Mouse (Mus musculus): ENCODE data around the gene Gm20696. TPM values are rescaled to one million over a fixed set of nuclear protein-coding genes. Genes with fewer than 3 reads are reported as not detected.

The Gm20696 gene
- polyA plus RNA-seq, 1 experiment from 2014 or later, result 2.3 TPM

- H3K4me1 ChIP-seq (ENCODE audit: control insufficient read depth, insufficient read depth, low read length), result peaks cover 12% of the 10 kb centered on the region
- no peak overlapping the region for H3K4me3 ChIP-seq (ENCODE audit: low read length)
- H3K9me3 ChIP-seq (replicated peaks; ENCODE audit: control insufficient read depth, low read length), result no peaks in the 10 kb centered on the region
- WGBS, result 57% methylated on average over 6 of the region's 6 CpGs
- no peak overlapping the region for H3K27ac ChIP-seq (ENCODE audit: low read length)
- no peak overlapping the region for H3K4me2 ChIP-seq (ENCODE audit: low read depth, low read length)
- no peak for ATAC-seq (replicated peaks; ENCODE audit: extremely low read depth, insufficient read depth, low FRiP score)
- no peak overlapping the region for H3K9ac ChIP-seq (ENCODE audit: low read length)
- H3K36me3 ChIP-seq (ENCODE audit: control insufficient read depth, insufficient read depth), result no peaks in the 10 kb centered on the region
- no peaks in the 10 kb centered on the region for H3K27me3 ChIP-seq (ENCODE audit: control insufficient read depth, insufficient read depth, low read length)
Observed at GRCm38 (mm10) chr6:99364545-99364944, 302.1 kb downstream of the Gm20696 start.

- H3K36me3 ChIP-seq (ENCODE audit: control insufficient read depth, insufficient read depth), result no peaks in the 10 kb centered on the region
- H3K4me2 ChIP-seq (ENCODE audit: low read depth, low read length), result no peak overlapping the region
- peak overlapping the region; percentile 66 for H3K27ac ChIP-seq (ENCODE audit: low read length)
- no peak overlapping the region for H3K9ac ChIP-seq (ENCODE audit: low read length)
- no peaks in the 10 kb centered on the region for H3K27me3 ChIP-seq (ENCODE audit: control insufficient read depth, insufficient read depth, low read length)
- H3K9me3 ChIP-seq (replicated peaks; ENCODE audit: control insufficient read depth, low read length), result no peaks in the 10 kb centered on the region
- no peak overlapping the region for H3K4me3 ChIP-seq (ENCODE audit: low read length)
- no peak for ATAC-seq (replicated peaks; ENCODE audit: extremely low read depth, insufficient read depth, low FRiP score)
- H3K4me1 ChIP-seq (ENCODE audit: control insufficient read depth, insufficient read depth, low read length), result peaks cover 21% of the 10 kb centered on the region
- 73% methylated on average over 4 of the region's 4 CpGs for WGBS
Observed at GRCm38 (mm10) chr6:99360581-99360980, 306.0 kb downstream of the Gm20696 start.

GRCm38 (mm10) chr6:99359765-99360499, 306.7 kb downstream of the Gm20696 start:
- H3K9ac ChIP-seq (ENCODE audit: low read length), result no peak overlapping the region

GRCm38 (mm10) chr6:99359036-99359698, 307.4 kb downstream of the Gm20696 start:
- no peak overlapping the region for H3K9ac ChIP-seq (ENCODE audit: low read length)
- ATAC-seq (replicated peaks; ENCODE audit: extremely low read depth, insufficient read depth, low FRiP score), result no peak
- H3K4me2 ChIP-seq (ENCODE audit: low read depth, low read length), result no peak overlapping the region
- no peaks in the 10 kb centered on the region for H3K9me3 ChIP-seq (replicated peaks; ENCODE audit: control insufficient read depth, low read length)
- no peak overlapping the region for H3K4me3 ChIP-seq (ENCODE audit: low read length)
- H3K4me1 ChIP-seq (ENCODE audit: control insufficient read depth, insufficient read depth, low read length), result peaks cover 29% of the 10 kb centered on the region
- 58% methylated on average over 9 of the region's 9 CpGs for WGBS
- H3K27me3 ChIP-seq (ENCODE audit: control insufficient read depth, insufficient read depth, low read length), result no peaks in the 10 kb centered on the region
- H3K27ac ChIP-seq (ENCODE audit: low read length), result peak overlapping the region; percentile 73
- H3K36me3 ChIP-seq (ENCODE audit: control insufficient read depth, insufficient read depth), result no peaks in the 10 kb centered on the region

More at GRCm38 (mm10) chr6:99359765-99360499, 306.7 kb downstream of the Gm20696 start:
- Histone ChIP-seq H3K27me3 (ENCODE audit: control insufficient read depth, insufficient read depth, low read length) (no peaks in the 10 kb centered on the region), H3K27ac (ENCODE audit: low read length) (peak overlapping the region; percentile 73), H3K36me3 (ENCODE audit: control insufficient read depth, insufficient read depth) (no peaks in the 10 kb centered on the region), H3K4me3 (ENCODE audit: low read length) (no peak overlapping the region), H3K4me2 (ENCODE audit: low read depth, low read length) (no peak overlapping the region), H3K9me3 (replicated peaks; ENCODE audit: control insufficient read depth, low read length) (no peaks in the 10 kb centered on the region), H3K4me1 (ENCODE audit: control insufficient read depth, insufficient read depth, low read length) (peaks cover 24% of the 10 kb centered on the region)
- 45% methylated on average over 6 of the region's 6 CpGs for WGBS
- ATAC-seq (replicated peaks; ENCODE audit: extremely low read depth, insufficient read depth, low FRiP score), result peak; percentile 43

- Histone ChIP-seq H3K27me3 (ENCODE audit: control insufficient read depth, insufficient read depth, low read length) (no peaks in the 10 kb centered on the region), H3K9me3 (replicated peaks; ENCODE audit: control insufficient read depth, low read length) (no peaks in the 10 kb centered on the region), H3K4me2 (ENCODE audit: low read depth, low read length) (no peak overlapping the region), H3K4me3 (ENCODE audit: low read length) (no peak overlapping the region), H3K27ac (ENCODE audit: low read length) (no peak overlapping the region), H3K9ac (ENCODE audit: low read length) (no peak overlapping the region), H3K36me3 (ENCODE audit: control insufficient read depth, insufficient read depth) (no peaks in the 10 kb centered on the region), H3K4me1 (ENCODE audit: control insufficient read depth, insufficient read depth, low read length) (peaks cover 30% of the 10 kb centered on the region)
- WGBS, result 90% methylated on average over 2 of the region's 2 CpGs
- no peak for ATAC-seq (replicated peaks; ENCODE audit: extremely low read depth, insufficient read depth, low FRiP score)
Observed at GRCm38 (mm10) chr6:99357931-99358330, 308.7 kb downstream of the Gm20696 start.

GRCm38 (mm10) chr6:99354338-99354737, 312.3 kb downstream of the Gm20696 start:
- ATAC-seq (replicated peaks; ENCODE audit: extremely low read depth, insufficient read depth, low FRiP score), result no peak

GRCm38 (mm10) chr6:99353441-99353840, 313.2 kb downstream of the Gm20696 start:
- Histone ChIP-seq H3K27ac (ENCODE audit: low read length) (no peak overlapping the region), H3K9ac (ENCODE audit: low read length) (no peak overlapping the region), H3K27me3 (ENCODE audit: control insufficient read depth, insufficient read depth, low read length) (no peaks in the 10 kb centered on the region), H3K36me3 (ENCODE audit: control insufficient read depth, insufficient read depth) (no peaks in the 10 kb centered on the region), H3K4me1 (ENCODE audit: control insufficient read depth, insufficient read depth, low read length) (peaks cover 19% of the 10 kb centered on the region), H3K4me2 (ENCODE audit: low read depth, low read length) (no peak overlapping the region), H3K4me3 (ENCODE audit: low read length) (no peak overlapping the region), H3K9me3 (replicated peaks; ENCODE audit: control insufficient read depth, low read length) (no peaks in the 10 kb centered on the region)
- 70% methylated on average over 2 of the region's 2 CpGs for WGBS
- no peak for ATAC-seq (replicated peaks; ENCODE audit: extremely low read depth, insufficient read depth, low FRiP score)

More at GRCm38 (mm10) chr6:99354338-99354737, 312.3 kb downstream of the Gm20696 start:
- peaks cover 27% of the 10 kb centered on the region for H3K4me1 ChIP-seq (ENCODE audit: control insufficient read depth, insufficient read depth, low read length)
- H3K36me3 ChIP-seq (ENCODE audit: control insufficient read depth, insufficient read depth), result no peaks in the 10 kb centered on the region
- no peak overlapping the region for H3K27ac ChIP-seq (ENCODE audit: low read length)
- no peaks in the 10 kb centered on the region for H3K27me3 ChIP-seq (ENCODE audit: control insufficient read depth, insufficient read depth, low read length)
- H3K9me3 ChIP-seq (replicated peaks; ENCODE audit: control insufficient read depth, low read length), result no peaks in the 10 kb centered on the region
- WGBS, result 33% methylated on average over 2 of the region's 2 CpGs
- H3K4me2 ChIP-seq (ENCODE audit: low read depth, low read length), result no peak overlapping the region
- peak overlapping the region; percentile 33; the same call in 1 of the 2 replicates for H3K9ac ChIP-seq (ENCODE audit: low read length)
- no peak overlapping the region for H3K4me3 ChIP-seq (ENCODE audit: low read length)

- H3K36me3 ChIP-seq (ENCODE audit: control insufficient read depth, insufficient read depth), result no peaks in the 10 kb centered on the region
- no peak overlapping the region for H3K4me3 ChIP-seq (ENCODE audit: low read length)
- no peaks in the 10 kb centered on the region for H3K9me3 ChIP-seq (replicated peaks; ENCODE audit: control insufficient read depth, low read length)
- ATAC-seq (replicated peaks; ENCODE audit: extremely low read depth, insufficient read depth, low FRiP score), result no peak
- peak overlapping the region; percentile 37; the same call in 1 of the 2 replicates for H3K4me2 ChIP-seq (ENCODE audit: low read depth, low read length)
- no peaks in the 10 kb centered on the region for H3K27me3 ChIP-seq (ENCODE audit: control insufficient read depth, insufficient read depth, low read length)
- H3K27ac ChIP-seq (ENCODE audit: low read length), result peak overlapping the region; percentile 63
- H3K4me1 ChIP-seq (ENCODE audit: control insufficient read depth, insufficient read depth, low read length), result peaks cover 21% of the 10 kb centered on the region
- H3K9ac ChIP-seq (ENCODE audit: low read length), result no peak overlapping the region
- WGBS, result 27% methylated on average over 3 of the region's 3 CpGs
Observed at GRCm38 (mm10) chr6:99350566-99350965, 316.0 kb downstream of the Gm20696 start.

- 29% methylated on average over 5 of the region's 5 CpGs for WGBS
- no peak for ATAC-seq (replicated peaks; ENCODE audit: extremely low read depth, insufficient read depth, low FRiP score)
- Histone ChIP-seq H3K4me1 (ENCODE audit: control insufficient read depth, insufficient read depth, low read length) (peaks cover 18% of the 10 kb centered on the region), H3K9ac (ENCODE audit: low read length) (no peak overlapping the region), H3K36me3 (ENCODE audit: control insufficient read depth, insufficient read depth) (no peaks in the 10 kb centered on the region), H3K9me3 (replicated peaks; ENCODE audit: control insufficient read depth, low read length) (no peaks in the 10 kb centered on the region), H3K27me3 (ENCODE audit: control insufficient read depth, insufficient read depth, low read length) (no peaks in the 10 kb centered on the region), H3K27ac (ENCODE audit: low read length) (peak overlapping the region; percentile 63), H3K4me2 (ENCODE audit: low read depth, low read length) (peak overlapping the region; percentile 37), H3K4me3 (ENCODE audit: low read length) (no peak overlapping the region)
Observed at GRCm38 (mm10) chr6:99350156-99350555, 316.4 kb downstream of the Gm20696 start.

All from heart, embryonic 16.5 days (tissue).